Mouse (Mus musculus): Measurements from ENCODE around the gene Foxf2.

Foxf2 gene

GRCm38 (mm10) chr13:31625333-31626101 lies at the start of gene Foxf2:
TSS of gene Foxf2 (plus strand) at chr13:31625816.
- no peak for DNase-seq

GRCm38 (mm10) chr13:31576696-31577095 lies 48.9 kb upstream of the Foxf2 start:
- DNase-seq, result no peak

- no peak for DNase-seq
These were observed 48.0 kb upstream of the Foxf2 start for GRCm38 (mm10) chr13:31577576-31577975.

- no peak for DNase-seq
These were observed 47.2 kb upstream of the Foxf2 start for GRCm38 (mm10) chr13:31578389-31578788.

GRCm38 (mm10) chr13:31579866-31580265 lies 45.8 kb upstream of the Foxf2 start:
- no peak for DNase-seq

- DNase-seq, result no peak
These were observed 38.3 kb upstream of the Foxf2 start for GRCm38 (mm10) chr13:31587341-31587740.

- DNase-seq, result no peak
These were observed 26.0 kb upstream of the Foxf2 start for GRCm38 (mm10) chr13:31599576-31599975.

- no peak for DNase-seq
These were observed 21.7 kb upstream of the Foxf2 start for GRCm38 (mm10) chr13:31603964-31604363.

GRCm38 (mm10) chr13:31614724-31615465 lies 10.7 kb upstream of the Foxf2 start:
- DNase-seq, result no peak

GRCm38 (mm10) chr13:31615561-31616165 lies 10.0 kb upstream of the Foxf2 start:
- DNase-seq, result no peak

GRCm38 (mm10) chr13:31618001-31618400 lies 7.6 kb upstream of the Foxf2 start:
- no peak for DNase-seq

GRCm38 (mm10) chr13:31618416-31618815 lies 7.2 kb upstream of the Foxf2 start:
- no peak for DNase-seq

GRCm38 (mm10) chr13:31618919-31619655 lies 6.5 kb upstream of the Foxf2 start:
- DNase-seq, result no peak

GRCm38 (mm10) chr13:31619826-31620498 lies 5.7 kb upstream of the Foxf2 start:
- no peak for DNase-seq

GRCm38 (mm10) chr13:31620499-31620847 lies 5.1 kb upstream of the Foxf2 start:
- DNase-seq, result no peak

GRCm38 (mm10) chr13:31620937-31621336 lies 4.7 kb upstream of the Foxf2 start:
- no peak for DNase-seq

- DNase-seq, result no peak
These were observed 3.9 kb upstream of the Foxf2 start for GRCm38 (mm10) chr13:31621741-31622140.

- no peak for DNase-seq
These were observed 3.2 kb upstream of the Foxf2 start for GRCm38 (mm10) chr13:31622371-31622770.

GRCm38 (mm10) chr13:31623291-31623690 lies 2.3 kb upstream of the Foxf2 start:
- no peak for DNase-seq

- no peak for DNase-seq
These were observed 1.4 kb upstream of the Foxf2 start for GRCm38 (mm10) chr13:31623906-31624860.

GRCm38 (mm10) chr13:31624966-31625332 lies 667 bp upstream of the Foxf2 start:
- no peak for DNase-seq
